Mouse (Mus musculus): ENCODE results near the gene Krt7.

DNA sequence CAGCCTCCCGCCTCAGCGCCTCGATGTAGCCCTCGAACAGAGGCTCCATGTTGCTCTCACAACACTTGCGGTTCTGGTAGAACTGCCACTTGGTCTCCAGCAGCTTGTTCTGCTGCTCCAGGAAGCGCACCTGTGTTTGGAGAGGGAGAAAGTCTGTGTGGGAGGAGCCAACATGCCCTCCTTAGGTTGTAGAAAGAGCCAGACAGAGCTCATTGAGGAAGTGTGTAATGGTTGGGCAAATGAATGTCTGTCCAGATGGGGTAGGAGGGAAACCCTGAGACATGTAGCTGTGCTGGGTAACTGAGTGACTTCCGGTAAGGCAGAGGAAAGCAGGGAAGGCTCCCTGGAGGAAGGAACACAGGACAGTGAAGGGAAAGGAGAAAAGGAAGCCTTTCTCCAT is 25.8 kb downstream of the Krt7 start:
- TF ChIP-seq CTCF (conservative IDR thresholded peaks at IDR 0.05; ENCODE audit: low read length) (no peak), NANOG (IDR thresholded peaks at IDR 0.05; ENCODE audit: borderline replicate concordance, low read length) (no peak)
